Mouse (Mus musculus) bone marrow macrophage, adult 2 months (primary cell): Measurements from ENCODE around the gene Pi4ka. TPM values are rescaled to one million over a fixed set of nuclear protein-coding genes. Genes with fewer than 3 reads are reported as not detected.

Experiments used
- H3K27ac ChIP-seq: 2 replicates; pipeline ENCODE4 v1.5.1; 2012; ENCODE audit warnings: low read depth, low read length; ENCODE audit not compliant: insufficient read depth
- H3K4me1 ChIP-seq: 2 replicates; pipeline ENCODE4 v1.6.1; 2012; ENCODE audit warnings: low read length; ENCODE audit not compliant: control insufficient read depth, insufficient read depth
- H3K4me3 ChIP-seq: 2 replicates; pipeline ENCODE4 v1.5.1; 2012; ENCODE audit warnings: mild to moderate bottlenecking, low read length, moderate library complexity; ENCODE audit not compliant: insufficient read depth
- CTCF ChIP-seq: IDR thresholded peaks from 2 replicates; pipeline ENCODE4 v1.5.1; 2012; ENCODE audit warnings: low read depth, mild to moderate bottlenecking, low read length, moderate library complexity
- POLR2A ChIP-seq: IDR thresholded peaks from 2 replicates; pipeline ENCODE4 v1.6.1; 2012; ENCODE audit warnings: mild to moderate bottlenecking, low read depth, low read length, borderline replicate concordance
- polyA plus RNA-seq: library from polyadenylated mRNA; stranded (reverse); fragments of >200 nt; gene quantifications from 2 replicates; pipeline ENCODE4 v1.2.4, GENCODE M21; 2012; ENCODE audit not compliant: missing spikeins, insufficient read depth, insufficient read length

Pi4ka gene
- polyA plus RNA-seq, 1 experiment, result 37.1 TPM

- no peak overlapping the region for H3K27ac ChIP-seq
- H3K4me3 ChIP-seq, result no peak overlapping the region
- peaks cover 18% of the 10 kb centered on the region for H3K4me1 ChIP-seq
- TF ChIP-seq CTCF, result no peak
- TF ChIP-seq POLR2A, result no peak
Observed at GRCm38 (mm10) chr16:17402855-17403254, 3.3 kb downstream of the Pi4ka start.

- H3K4me3 ChIP-seq, result peak overlapping the region; percentile 12
- no peak for TF ChIP-seq POLR2A
- no peak for TF ChIP-seq CTCF
- H3K4me1 ChIP-seq, result peaks cover 13% of the 10 kb centered on the region
- peak overlapping the region; percentile 80 for H3K27ac ChIP-seq
Observed at GRCm38 (mm10) chr16:17392784-17393183, 13.3 kb downstream of the Pi4ka start.

GRCm38 (mm10) chr16:17383594-17384326 is 22.4 kb downstream of the Pi4ka start:
- H3K27ac ChIP-seq, result no peak overlapping the region

GRCm38 (mm10) chr16:17382306-17382705 is 23.8 kb downstream of the Pi4ka start:
- Histone ChIP-seq H3K4me3 (no peak overlapping the region), H3K4me1 (no peaks in the 10 kb centered on the region), H3K27ac (no peak overlapping the region)
- TF ChIP-seq POLR2A, result no peak
- TF ChIP-seq CTCF, result no peak

More at GRCm38 (mm10) chr16:17383594-17384326, 22.4 kb downstream of the Pi4ka start:
- H3K4me3 ChIP-seq, result no peak overlapping the region
- no peaks in the 10 kb centered on the region for H3K4me1 ChIP-seq
- TF ChIP-seq POLR2A (no peak), CTCF (no peak)

GRCm38 (mm10) chr16:17358787-17359186 is 47.3 kb downstream of the Pi4ka start:
- Histone ChIP-seq H3K4me3 (no peak overlapping the region), H3K27ac (no peak overlapping the region), H3K4me1 (no peaks in the 10 kb centered on the region)
- no peak for TF ChIP-seq CTCF
- TF ChIP-seq POLR2A, result no peak

GRCm38 (mm10) chr16:17356031-17356430 is 50.1 kb downstream of the Pi4ka start:
- H3K4me3 ChIP-seq, result no peak overlapping the region
- H3K4me1 ChIP-seq, result no peaks in the 10 kb centered on the region
- TF ChIP-seq POLR2A, result no peak
- TF ChIP-seq CTCF, result no peak
- H3K27ac ChIP-seq, result no peak overlapping the region

- TF ChIP-seq CTCF (no peak), POLR2A (no peak)
- Histone ChIP-seq H3K4me3 (no peak overlapping the region), H3K27ac (no peak overlapping the region), H3K4me1 (peaks cover 5% of the 10 kb centered on the region; the same call in 1 of the 2 replicates)
Observed at GRCm38 (mm10) chr16:17346766-17347165, 59.3 kb downstream of the Pi4ka start.

- Histone ChIP-seq H3K4me1 (peaks cover 5% of the 10 kb centered on the region; the same call in 1 of the 2 replicates), H3K27ac (no peak overlapping the region), H3K4me3 (no peak overlapping the region)
- TF ChIP-seq CTCF (no peak), POLR2A (no peak)
Observed at GRCm38 (mm10) chr16:17345813-17346155, 60.3 kb downstream of the Pi4ka start.

- no peak overlapping the region for H3K4me3 ChIP-seq
- TF ChIP-seq CTCF (no peak), POLR2A (no peak)
- H3K27ac ChIP-seq, result no peak overlapping the region
- H3K4me1 ChIP-seq, result peaks cover 5% of the 10 kb centered on the region; the same call in 1 of the 2 replicates
Observed at GRCm38 (mm10) chr16:17345141-17345812, 60.8 kb downstream of the Pi4ka start.

GRCm38 (mm10) chr16:17341847-17342246 is 64.3 kb downstream of the Pi4ka start:
- Histone ChIP-seq H3K27ac (no peak overlapping the region), H3K4me1 (peaks cover 3% of the 10 kb centered on the region; the same call in 1 of the 2 replicates), H3K4me3 (no peak overlapping the region)
- TF ChIP-seq POLR2A, result no peak
- no peak for TF ChIP-seq CTCF
